Mouse (Mus musculus) G1E (cell line): ENCODE data around the gene Gm45062. TPM values are rescaled to one million over a fixed set of nuclear protein-coding genes. Genes with fewer than 3 reads are reported as not detected.

Experiments used
- ATAC-seq: 2 replicates; pipeline ENCODE4 v1.8.0; 2016; ENCODE audit warnings: mild to moderate bottlenecking; ENCODE audit not compliant: insufficient number of reproducible peaks, poor library complexity, low FRiP score, severe bottlenecking; ENCODE audit errors: extremely low read depth
- DNase-seq: peaks from one replicate; pipeline ENCODE4 v3.0.0; 2012; ENCODE audit warnings: low spot score
- H3K27me3 ChIP-seq: 2 replicates; pipeline ENCODE4 v1.6.1; 2012; ENCODE audit warnings: mild to moderate bottlenecking, low read length, inconsistent platforms; ENCODE audit not compliant: insufficient read depth
- H3K36me3 ChIP-seq: replicated peaks from 2 replicates; pipeline ENCODE3; 2012; ENCODE audit warnings: mild to moderate bottlenecking, inconsistent platforms
- H3K4me1 ChIP-seq: 2 replicates; pipeline ENCODE4 v1.6.1; 2012; ENCODE audit warnings: low read depth, low read length, inconsistent platforms, mixed read lengths; ENCODE audit not compliant: insufficient read depth
- H3K4me3 ChIP-seq: 2 replicates; pipeline ENCODE4 v1.5.1; 2012; ENCODE audit warnings: low read depth, mild to moderate bottlenecking, inconsistent platforms, low read length, moderate library complexity, mixed read lengths
- H3K9me3 ChIP-seq: replicated peaks from 2 replicates; pipeline ENCODE4 v1.6.1; 2012; ENCODE audit warnings: inconsistent platforms
- CTCF ChIP-seq: IDR thresholded peaks from 2 replicates; pipeline ENCODE4 v1.5.1; 2012; ENCODE audit warnings: low read depth, low read length, inconsistent platforms, mixed read lengths
- GATA1 ChIP-seq: IDR thresholded peaks from 2 replicates; pipeline ENCODE4 v1.6.1; 2012; ENCODE audit warnings: borderline replicate concordance, low read length, inconsistent platforms, mixed read lengths
- GATA2 ChIP-seq: IDR thresholded peaks from 2 replicates; pipeline ENCODE4 v1.6.1; 2012; ENCODE audit warnings: low read depth, low read length, inconsistent platforms, borderline replicate concordance
- POLR2AphosphoS5 ChIP-seq: IDR thresholded peaks from 2 replicates; pipeline ENCODE4 v1.6.1; 2012; ENCODE audit warnings: low read depth, low read length, inconsistent platforms; ENCODE audit not compliant: insufficient replicate concordance
- TAL1 ChIP-seq: conservative IDR thresholded peaks from 2 replicates; pipeline ENCODE4 v1.6.1; 2012; ENCODE audit warnings: low read depth, low read length, inconsistent platforms, mixed read lengths
- polyA plus RNA-seq: library from polyadenylated mRNA; stranded (reverse); fragments of >175 nt; gene quantifications from 2 replicates; pipeline ENCODE4 v1.2.3, GENCODE M21; 2012
- total RNA-seq, 2 experiments: library from RNA; stranded (forward) in 1 of 2; stranded (reverse) in 1 of 2; fragments of 200-1000 nt in 1 of 2; fragments of >200 nt in 1 of 2; fragmentation: Nextera tagmentation in 1 of 2; gene quantifications; 2 replicates each; pipeline ENCODE4 v1.2.3; 2014 to 2017

Gene Gm45062
- total and polyA plus RNA-seq, 3 experiments = 57.6 to 88.3 TPM; not detected in 1

- no peak for DNase-seq
- ATAC-seq = no peak
- TF ChIP-seq GATA1 (no peak), GATA2 (no peak), TAL1 (no peak)
These were observed 11.8 kb downstream of the Gm45062 start for GRCm38 (mm10) chr6:8271047-8271446.

DNA sequence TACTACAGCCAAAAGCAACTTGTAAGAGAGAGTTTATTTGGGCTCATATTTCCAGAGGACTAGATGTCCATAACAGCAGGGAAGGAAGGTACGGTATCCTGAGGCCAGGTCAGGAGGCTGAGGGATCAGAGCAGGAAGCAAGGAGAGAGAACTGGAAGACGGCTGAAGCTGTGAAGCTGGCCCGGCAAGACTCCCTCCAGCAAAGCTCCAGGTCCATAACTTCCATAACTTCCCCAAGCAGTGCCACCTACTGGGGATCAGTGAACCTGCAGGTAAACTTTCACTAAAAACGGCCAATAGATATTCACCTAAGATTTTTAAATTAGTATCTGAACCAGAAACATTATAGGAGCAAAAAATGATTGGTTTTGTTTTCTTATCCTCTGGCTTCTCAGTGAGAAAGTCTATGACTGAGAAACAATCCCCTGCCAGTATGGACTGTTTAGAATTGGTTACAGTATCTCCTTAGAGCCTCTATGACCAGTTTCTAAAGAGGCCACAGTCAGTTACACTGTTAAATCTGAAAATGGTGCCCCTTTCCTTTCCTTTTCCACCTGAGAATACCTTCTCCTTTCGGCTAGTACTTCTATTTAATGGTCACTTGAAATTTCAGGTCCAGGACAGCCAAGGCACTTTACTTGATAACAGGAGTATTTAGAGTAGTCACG lies 15.3 kb downstream of the Gm45062 start:
- ATAC-seq = no peak

More at GRCm38 (mm10) chr6:8271047-8271446, 11.8 kb downstream of the Gm45062 start:
- Histone ChIP-seq H3K9me3 (no peaks in the 10 kb centered on the region), H3K4me3 (no peak overlapping the region), H3K4me1 (peaks cover 32% of the 10 kb centered on the region), H3K27me3 (no peaks in the 10 kb centered on the region), H3K36me3 (peaks cover 9% of the 10 kb centered on the region)

DNA sequence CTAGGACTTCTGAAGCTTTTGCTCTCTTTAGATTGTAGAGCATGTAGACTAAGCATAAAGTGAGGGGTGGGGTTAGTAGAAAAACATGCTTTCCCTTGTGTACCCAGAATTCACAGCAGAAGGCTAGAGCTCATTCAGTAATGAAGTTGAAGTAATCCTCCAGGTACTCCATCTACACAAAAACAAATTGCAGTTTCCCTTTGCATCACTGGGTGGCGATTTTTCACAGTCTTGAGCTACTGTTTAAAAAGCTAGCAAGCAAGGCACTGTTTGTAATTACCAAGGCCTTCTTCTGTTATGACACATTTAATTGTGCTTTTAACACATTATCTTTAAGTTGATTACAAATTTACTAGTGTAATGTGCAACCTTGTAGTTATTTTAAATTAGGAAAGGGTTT lies 15.8 kb downstream of the Gm45062 start:
- TF ChIP-seq TAL1 (no peak), CTCF (0 out of 2 replicates have a peak, but pooled peaks have one; percentile 13)
- Histone ChIP-seq H3K4me3 (no peak overlapping the region), H3K4me1 (peaks cover 30% of the 10 kb centered on the region), H3K9me3 (no peaks in the 10 kb centered on the region), H3K27me3 (no peaks in the 10 kb centered on the region), H3K36me3 (peaks cover 19% of the 10 kb centered on the region)
- peak; percentile 55; the same call in 1 of the 2 replicates for ATAC-seq
- peak; percentile 10 for DNase-seq

More for the DNA sequence above, 15.3 kb downstream of the Gm45062 start:
- no peaks in the 10 kb centered on the region for H3K27me3 ChIP-seq
- no peaks in the 10 kb centered on the region for H3K9me3 ChIP-seq
- peaks cover 18% of the 10 kb centered on the region for H3K36me3 ChIP-seq
- no peak overlapping the region for H3K4me3 ChIP-seq
- H3K4me1 ChIP-seq = peaks cover 36% of the 10 kb centered on the region
- DNase-seq = no peak
- peak; percentile 14; the same call in 1 of the 2 replicates for TF ChIP-seq CTCF
- no peak for TF ChIP-seq GATA1

DNA sequence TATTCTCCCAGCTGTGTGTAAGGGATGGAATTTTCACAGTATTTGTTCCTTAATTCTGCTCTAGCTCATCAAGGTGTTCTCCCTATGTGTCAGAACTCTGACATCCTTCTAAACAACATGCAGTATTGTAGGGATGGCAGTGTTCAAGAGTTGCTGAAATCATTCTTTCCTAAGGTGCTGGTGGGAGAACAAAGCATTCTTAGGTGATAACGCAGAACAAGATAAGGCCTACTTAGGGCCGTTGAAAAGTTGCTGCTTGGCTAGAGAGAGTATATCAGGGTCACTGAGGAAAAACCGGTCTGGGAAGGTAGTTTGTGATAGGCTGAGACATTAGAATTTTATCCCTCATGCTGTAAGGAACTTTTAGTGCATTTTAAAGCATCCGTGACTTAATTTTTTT lies 17.2 kb downstream of the Gm45062 start:
- peaks cover 17% of the 10 kb centered on the region for H3K36me3 ChIP-seq
- TF ChIP-seq TAL1 (no peak), CTCF (no peak), GATA2 (no peak), POLR2AphosphoS5 (no peak), GATA1 (no peak)
- no peaks in the 10 kb centered on the region for H3K27me3 ChIP-seq
- H3K4me1 ChIP-seq = peaks cover 24% of the 10 kb centered on the region
- H3K4me3 ChIP-seq = no peak overlapping the region; the same call in 1 of the 2 replicates
- no peaks in the 10 kb centered on the region for H3K9me3 ChIP-seq
- ATAC-seq (peak; percentile 24; the same call in 1 of the 2 replicates), DNase-seq (no peak)

DNA sequence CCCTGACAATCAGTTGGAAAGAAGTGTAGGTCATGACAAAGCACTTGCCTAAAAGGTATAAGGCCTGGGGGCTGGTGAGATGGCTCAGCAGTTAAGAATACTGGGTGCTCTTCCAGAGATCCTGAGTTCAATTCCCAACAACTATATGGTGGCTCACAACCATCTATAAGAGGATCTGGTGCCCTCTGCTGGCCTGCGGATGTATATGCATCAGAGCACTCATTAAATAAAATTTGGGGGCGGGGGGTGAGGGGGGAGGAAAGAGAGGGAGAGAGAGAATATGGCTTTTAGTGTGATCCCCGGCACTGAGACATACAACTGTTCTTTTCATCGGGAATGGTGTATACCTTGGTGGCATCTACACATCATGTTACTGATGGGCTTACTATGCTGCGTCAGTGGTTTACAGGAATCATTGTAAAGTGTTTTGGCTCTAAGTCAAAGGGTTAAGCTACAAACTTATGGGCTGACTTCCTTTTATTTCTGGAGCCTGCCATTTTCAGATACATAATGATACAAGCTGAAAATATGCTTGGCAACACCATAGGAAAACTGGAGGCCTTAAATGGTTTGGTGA lies 19.3 kb downstream of the Gm45062 start:
- TF ChIP-seq GATA2 = no peak
- Histone ChIP-seq H3K4me3 (no peak overlapping the region), H3K4me1 (peaks cover 24% of the 10 kb centered on the region), H3K9me3 (no peaks in the 10 kb centered on the region), H3K27me3 (no peaks in the 10 kb centered on the region), H3K36me3 (peaks cover 16% of the 10 kb centered on the region)
- ATAC-seq (no peak), DNase-seq (no peak)

- Histone ChIP-seq H3K4me1 (peaks cover 3% of the 10 kb centered on the region; the same call in 1 of the 2 replicates), H3K36me3 (peaks cover 39% of the 10 kb centered on the region), H3K4me3 (no peak overlapping the region), H3K27me3 (no peaks in the 10 kb centered on the region), H3K9me3 (no peaks in the 10 kb centered on the region)
- ATAC-seq (no peak), DNase-seq (no peak)
- TF ChIP-seq TAL1 (no peak), GATA1 (no peak), GATA2 (no peak), CTCF (no peak), POLR2AphosphoS5 (no peak)
These were observed 24.0 kb downstream of the Gm45062 start for GRCm38 (mm10) chr6:8283255-8283654.
